Mouse (Mus musculus): ENCODE data around the gene Commd1. TPM values are rescaled to one million over a fixed set of nuclear protein-coding genes. Genes with fewer than 3 reads are reported as not detected.

The Commd1 gene
- polyA plus RNA-seq, 1 experiment from 2014 or later = 363 TPM

- no peak overlapping the region for H3K27ac ChIP-seq
- no peaks in the 10 kb centered on the region for H3K36me3 ChIP-seq
- no peak overlapping the region for H3K4me3 ChIP-seq
- no peaks in the 10 kb centered on the region for H3K27me3 ChIP-seq (ENCODE audit: insufficient read depth, poor library complexity, severe bottlenecking)
- no peaks in the 10 kb centered on the region for H3K9me3 ChIP-seq
- H3K4me1 ChIP-seq = peaks cover 56% of the 10 kb centered on the region
- WGBS = 43% methylated on average over 8 of the region's 8 CpGs
- no peak for DNase-seq (ENCODE audit: low spot score)
Measured at GRCm38 (mm10) chr11:22846960-22847731, 135.0 kb downstream of the Commd1 start.

Other genes with a start within 250 kb of the Commd1 start
- gene B3gnt2, start 121.4 kb downstream of the Commd1 start, polyA plus RNA-seq (2016; fragmentation: Nextera tagmentation; extraction: Ambion mirVana) = 2.6 and 2.9 TPM in 2 replicates
- gene Zrsr1, start 10.4 kb downstream of the Commd1 start, polyA plus RNA-seq (2016; fragmentation: Nextera tagmentation; extraction: Ambion mirVana) = 1.7 and 2.5 TPM in 2 replicates
- gene Gm28048, start 292 bp downstream of the Commd1 start, polyA plus RNA-seq (2016; fragmentation: Nextera tagmentation; extraction: Ambion mirVana) = 8.3 and 8.4 TPM in 2 replicates
- 292 and 340 TPM in 2 replicates for gene Cct4, start 8.1 kb upstream of the Commd1 start, polyA plus RNA-seq (2016; fragmentation: Nextera tagmentation; extraction: Ambion mirVana)
- gene Fam161a, start 25.1 kb upstream of the Commd1 start, polyA plus RNA-seq (2016; fragmentation: Nextera tagmentation; extraction: Ambion mirVana) = 1.5 TPM in 2 replicates

Measured in heart, embryonic 10.5 days (tissue).